Mouse (Mus musculus): Measurements from ENCODE around the gene Rhox4e.
"Not testable (repeated sequence)": the region's sequence is repeated elsewhere in the genome, so short reads cannot be mapped to it uniquely, and the experiment has no call there.

Gene Rhox4e

DNA sequence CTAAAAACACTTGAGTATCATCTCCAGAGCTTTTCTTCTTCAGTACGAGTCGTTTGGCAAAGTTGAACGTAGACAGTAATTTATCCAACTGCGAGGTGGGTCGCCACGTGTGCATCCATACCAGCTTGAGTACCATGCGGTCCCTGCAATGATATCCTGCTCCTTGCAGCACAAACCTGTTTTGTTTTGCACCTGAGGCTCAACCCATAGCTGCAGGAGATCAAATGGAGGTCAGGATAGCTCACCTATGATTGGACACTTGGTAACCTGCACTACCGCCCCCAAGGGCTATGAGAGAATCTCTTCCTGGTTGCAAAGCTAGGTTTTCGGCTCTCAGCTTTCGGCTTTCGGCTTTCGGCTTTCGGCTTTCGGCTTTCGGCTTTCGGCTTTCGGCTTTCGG lies at the start of gene Rhox4e:
Gene Rhox4e (plus strand): TSS at position 301 of the 400 bp plus-strand sequence.
- DNase-seq: not testable (repeated sequence)

DNA sequence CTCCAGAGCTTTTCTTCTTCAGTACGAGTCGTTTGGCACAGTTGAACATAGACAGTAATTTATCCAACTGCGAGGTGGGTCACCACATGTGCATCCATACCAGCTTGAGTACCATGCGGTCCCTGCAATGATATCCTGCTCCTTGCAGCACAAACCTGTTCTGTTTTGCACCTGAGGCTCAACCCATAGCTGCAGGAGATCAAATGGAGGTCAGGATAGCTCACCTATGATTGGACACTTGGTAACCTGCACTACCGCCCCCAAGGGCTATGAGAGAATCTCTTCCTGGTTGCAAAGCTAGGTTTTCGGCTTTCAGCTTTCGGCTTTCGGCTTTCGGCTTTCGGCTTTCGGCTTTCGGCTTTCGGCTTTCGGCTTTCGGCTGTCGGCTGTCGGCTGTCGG lies 43.2 kb upstream of the Rhox4e start, which contains the start of gene Rhox4d:
Gene Rhox4d (plus strand): TSS at position 301 of the 400 bp plus-strand sequence.
- DNase-seq: not testable (repeated sequence)

DNA sequence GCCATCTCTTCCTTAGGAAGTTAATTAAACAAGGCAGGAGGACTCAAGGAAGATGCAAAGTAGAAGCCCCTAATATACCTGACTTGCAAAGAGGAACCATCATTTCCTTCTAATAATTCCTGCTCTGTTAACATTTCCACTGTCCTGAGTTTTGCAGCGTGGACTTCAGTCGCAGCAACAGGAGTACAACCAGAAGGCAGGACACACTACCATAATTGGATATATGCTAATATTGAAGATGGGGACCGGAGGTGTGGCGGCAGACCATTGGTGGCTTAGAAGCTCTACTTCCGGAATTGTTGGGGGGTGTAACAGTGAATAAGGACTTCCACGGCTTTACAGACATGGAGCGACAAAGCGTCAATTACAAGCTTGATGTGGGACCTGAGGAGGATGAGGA lies 27.1 kb upstream of the Rhox4e start, which contains the start of gene Rhox2e:
Gene Rhox2e (plus strand): TSS at position 301 of the 400 bp plus-strand sequence.
- not testable (repeated sequence) for DNase-seq

DNA sequence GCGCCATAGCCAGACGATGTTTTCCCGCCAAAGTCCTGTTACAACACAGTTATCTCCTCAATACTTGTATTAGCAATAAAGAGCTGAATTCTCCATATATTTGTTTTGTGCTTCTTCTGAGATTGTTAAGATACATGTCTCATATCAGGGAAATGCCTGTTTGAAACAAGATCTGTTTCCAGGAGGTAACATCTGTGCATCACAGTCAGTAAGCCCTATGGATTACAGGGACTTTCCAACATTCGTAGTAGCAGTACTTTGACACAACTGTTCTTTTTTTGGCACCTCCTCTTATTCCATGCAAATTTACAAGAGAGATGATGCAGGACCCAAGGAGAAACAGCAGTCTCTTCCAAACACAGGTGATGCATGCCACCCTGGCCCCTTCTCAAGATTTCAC lies 15.5 kb upstream of the Rhox4e start, which contains the start of gene Rhox3e:
Gene Rhox3e (plus strand): TSS at position 301 of the 400 bp plus-strand sequence.
- DNase-seq: not testable (repeated sequence)

DNA sequence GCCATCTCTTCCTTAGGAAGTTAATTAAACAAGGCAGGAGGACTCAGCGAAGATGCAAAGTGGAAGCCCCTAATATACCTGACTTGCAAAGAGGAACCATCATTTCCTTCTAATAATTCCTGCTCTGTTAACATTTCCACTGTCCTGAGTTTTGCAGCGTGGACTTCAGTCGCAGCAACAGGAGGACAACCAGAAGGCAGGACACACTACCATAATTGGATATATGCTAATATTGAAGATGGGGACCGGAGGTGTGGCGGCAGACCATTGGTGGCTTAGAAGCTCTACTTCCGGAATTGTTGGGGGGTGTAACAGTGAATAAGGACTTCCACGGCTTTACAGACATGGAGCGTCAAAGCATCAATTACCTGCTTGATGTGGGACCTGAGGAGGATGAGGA lies 13.9 kb downstream of the Rhox4e start, which contains the start of gene Rhox2f:
Gene Rhox2f (plus strand): TSS at position 301 of the 400 bp plus-strand sequence.
- DNase-seq: not testable (repeated sequence)

DNA sequence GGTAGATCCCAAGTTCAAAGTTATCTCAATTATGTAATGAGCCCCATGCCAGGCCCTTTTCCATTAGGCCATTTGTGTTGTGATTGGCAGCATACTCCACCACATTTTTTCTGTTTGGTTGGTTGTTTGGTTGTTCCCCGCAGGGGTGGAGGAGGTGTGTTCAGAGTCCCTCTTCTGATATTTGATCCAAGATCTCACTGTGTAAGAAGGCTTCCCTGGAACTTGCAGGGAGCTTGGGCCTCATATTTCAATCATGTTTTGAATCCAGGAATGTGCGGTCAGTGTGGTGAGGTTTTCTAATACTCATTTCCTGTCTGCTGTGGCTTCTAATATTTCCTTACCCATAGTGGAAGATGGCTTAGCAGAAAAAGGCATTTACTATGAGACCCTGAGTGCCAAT lies 15.4 kb downstream of the Rhox4e start:
- not testable (repeated sequence) for DNase-seq

DNA sequence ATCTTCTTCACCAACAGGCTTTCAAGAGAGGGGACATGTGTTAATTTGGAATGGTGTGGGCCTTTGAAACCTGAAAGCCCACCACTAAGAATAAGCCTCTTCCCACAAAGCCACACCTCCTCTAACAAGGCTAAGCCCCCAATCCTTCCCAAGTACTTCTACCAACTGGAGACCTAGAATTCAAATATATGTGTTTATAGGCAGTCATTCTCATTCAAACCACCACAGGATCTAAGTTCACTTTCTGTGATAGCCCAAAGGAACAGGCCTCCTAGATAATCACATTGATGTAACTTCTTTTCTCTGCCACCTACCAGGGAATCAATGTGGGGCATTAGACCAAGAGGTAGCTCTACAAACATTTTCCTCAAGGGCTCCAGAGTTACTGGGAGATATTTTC lies 23.5 kb downstream of the Rhox4e start, which contains the start of gene Rhox3f:
Gene Rhox3f (plus strand): TSS at position 301 of the 400 bp plus-strand sequence.
- DNase-seq: not testable (repeated sequence)

DNA sequence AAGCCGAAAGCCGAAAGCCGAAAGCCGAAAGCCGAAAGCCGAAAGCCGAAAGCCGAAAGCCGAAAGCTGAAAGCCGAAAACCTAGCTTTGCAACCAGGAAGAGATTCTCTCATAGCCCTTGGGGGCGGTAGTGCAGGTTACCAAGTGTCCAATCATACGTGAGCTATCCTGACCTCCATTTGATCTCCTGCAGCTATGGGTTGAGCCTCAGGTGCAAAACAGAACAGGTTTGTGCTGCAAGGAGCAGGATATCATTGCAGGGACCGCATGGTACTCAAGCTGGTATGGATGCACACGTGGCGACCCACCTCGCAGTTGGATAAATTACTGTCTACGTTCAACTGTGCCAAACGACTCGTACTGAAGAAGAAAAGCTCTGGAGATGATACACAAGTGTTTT lies 50.4 kb downstream of the Rhox4e start, which contains the start of gene Rhox4f:
Gene Rhox4f (minus strand): TSS at position 101 of the 400 bp plus-strand sequence.
- DNase-seq: not testable (repeated sequence)
